Mouse (Mus musculus) heart, adult 2 months (tissue): ENCODE data around the gene Zfp981.
"Not testable (repeated sequence)": the region's sequence is repeated elsewhere in the genome, so short reads cannot be mapped to it uniquely, and the experiment has no call there.

Source experiments
- CTCF ChIP-seq: fragments of 200-600 bp; IDR thresholded peaks from 2 replicates; pipeline ENCODE4 v1.8.1; 2022; ENCODE audit warnings: antibody characterized with exemption, mild to moderate bottlenecking, moderate library complexity
- POLR2A ChIP-seq: fragments of 200-500 bp; IDR thresholded peaks from 2 replicates; pipeline ENCODE4 v1.6.1; 2011; ENCODE audit warnings: mild to moderate bottlenecking, low read depth, low read length, control low read depth; ENCODE audit not compliant: insufficient read depth

GRCm38 (mm10) chr4:146463649-146464351 lies 38.0 kb upstream of the Zfp981 start:
- not testable (repeated sequence) for TF ChIP-seq CTCF, POLR2A
